Mouse (Mus musculus) liver, embryonic 16.5 days (tissue): ENCODE measurements around the gene Megf8. TPM values are rescaled to one million over a fixed set of nuclear protein-coding genes. Genes with fewer than 3 reads are reported as not detected.

Experiments used
- ATAC-seq: fragments of 200-750 bp; cut with Nextera tagmentation; 2 replicates; pipeline ENCODE4 v1.8.0; 2017; ENCODE audit warnings: low read depth, mild to moderate bottlenecking, moderate number of reproducible peaks, moderate library complexity
- H3K27ac ChIP-seq: fragments of 300-500 bp; sonication (generic); 2 replicates; pipeline ENCODE4 v1.5.1; 2014; ENCODE audit warnings: mild to moderate bottlenecking, low read length
- H3K27me3 ChIP-seq: fragments of 300-500 bp; sonication (generic); 2 replicates; pipeline ENCODE4 v1.6.1; 2014; ENCODE audit warnings: low read depth, low read length, mixed read lengths; ENCODE audit not compliant: control insufficient read depth, insufficient read depth
- H3K36me3 ChIP-seq: fragments of 300-500 bp; sonication (generic); 2 replicates; pipeline ENCODE4 v1.6.1; 2014; ENCODE audit warnings: mild to moderate bottlenecking; ENCODE audit not compliant: control insufficient read depth, insufficient read depth
- H3K4me1 ChIP-seq: fragments of 300-500 bp; sonication (generic); 2 replicates; pipeline ENCODE4 v1.6.1; 2014; ENCODE audit warnings: low read depth, low read length, mixed read lengths; ENCODE audit not compliant: control insufficient read depth
- H3K4me2 ChIP-seq: fragments of 300-500 bp; sonication (generic); 2 replicates; pipeline ENCODE4 v1.6.1; 2014; ENCODE audit warnings: low read depth, low read length, mixed read lengths
- H3K4me3 ChIP-seq: fragments of 300-500 bp; sonication (generic); 2 replicates; pipeline ENCODE4 v1.5.1; 2014; ENCODE audit warnings: low read depth, mild to moderate bottlenecking, low read length
- H3K9ac ChIP-seq: fragments of 300-500 bp; sonication (generic); 2 replicates; pipeline ENCODE4 v1.6.1; 2014; ENCODE audit warnings: low read depth, low read length
- H3K9me3 ChIP-seq: fragments of 300-500 bp; sonication (generic); replicated peaks from 2 replicates; pipeline ENCODE4 v1.6.1; 2016; ENCODE audit warnings: low read length; ENCODE audit not compliant: control insufficient read depth
- WGBS: fragments of 180-500 bp; shearing (Covaris S2); extraction: QIAGEN DNeasy Blood & Tissue Kit; methylation state at CpG from one replicate; pipeline ENCODE4 v1.1.7; 2014; ENCODE audit not compliant: insufficient replicate concordance; 5-methylcytosine and 5-hydroxymethylcytosine counted together
- polyA plus RNA-seq: library from polyadenylated mRNA; unstranded; fragments of >200 nt; fragmentation: Nextera tagmentation; extraction: Ambion mirVana; gene quantifications from 2 replicates; pipeline ENCODE4 v1.2.1, GENCODE M21; 2015

Megf8 gene
- polyA plus RNA-seq, 1 experiment from 2014 or later = 0.90 TPM

DNA sequence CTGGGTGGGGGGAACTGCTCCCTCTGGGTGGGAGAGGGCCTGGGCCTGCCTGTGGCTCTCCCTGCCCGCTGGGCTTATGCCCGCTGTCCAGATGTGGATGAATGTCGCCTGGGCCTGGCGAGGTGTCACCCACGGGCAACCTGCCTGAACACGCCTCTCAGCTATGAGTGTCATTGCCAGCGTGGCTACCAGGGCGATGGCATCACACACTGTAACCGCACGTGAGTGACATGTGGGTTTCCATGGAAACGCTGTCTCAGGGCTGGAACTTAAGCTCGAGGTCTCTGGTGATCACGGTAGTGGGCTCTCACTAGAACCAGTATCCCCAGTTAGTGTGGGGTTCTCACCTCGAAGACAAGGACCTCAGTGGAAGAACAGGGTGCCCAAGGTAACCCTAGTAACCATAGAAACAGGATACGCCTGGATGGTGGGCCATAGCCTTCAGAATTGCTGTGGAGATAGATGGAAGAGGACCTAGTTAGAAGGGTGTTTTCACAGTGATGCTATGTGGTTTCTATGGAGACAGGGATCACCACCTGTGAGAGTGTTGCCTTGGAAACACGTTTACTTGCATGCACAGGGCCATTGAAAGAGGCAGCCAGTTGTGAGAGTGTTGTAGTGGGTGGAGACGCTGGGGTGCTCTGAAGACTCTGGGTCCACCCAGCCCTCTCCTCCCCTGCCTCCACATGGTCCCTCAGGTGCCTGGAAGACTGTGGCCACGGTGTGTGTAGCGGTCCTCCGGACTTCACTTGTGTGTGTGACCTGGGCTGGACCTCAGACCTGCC lies 24.2 kb downstream of the Megf8 start:
- Histone ChIP-seq H3K36me3 (no peaks in the 10 kb centered on the region), H3K27me3 (no peaks in the 10 kb centered on the region), H3K9ac (no peak overlapping the region), H3K4me2 (no peak overlapping the region), H3K27ac (no peak overlapping the region), H3K9me3 (no peaks in the 10 kb centered on the region), H3K4me1 (no peaks in the 10 kb centered on the region), H3K4me3 (no peak overlapping the region)
- 65% methylated on average over 20 of the region's 20 CpGs for WGBS
- ATAC-seq = no peak

GRCm38 (mm10) chr7:25348861-25349260 lies 31.9 kb downstream of the Megf8 start:
- Histone ChIP-seq H3K9me3 (no peaks in the 10 kb centered on the region), H3K36me3 (no peaks in the 10 kb centered on the region), H3K4me3 (no peak overlapping the region), H3K27ac (no peak overlapping the region), H3K9ac (no peak overlapping the region), H3K4me1 (no peaks in the 10 kb centered on the region), H3K4me2 (no peak overlapping the region), H3K27me3 (no peaks in the 10 kb centered on the region)
- 64% methylated on average over 8 of the region's 8 CpGs for WGBS
- ATAC-seq = no peak

GRCm38 (mm10) chr7:25358721-25359206 lies 41.8 kb downstream of the Megf8 start:
- H3K4me1 ChIP-seq = no peaks in the 10 kb centered on the region
- ATAC-seq = no peak
- H3K4me3 ChIP-seq = no peak overlapping the region

GRCm38 (mm10) chr7:25363151-25363550 lies 46.2 kb downstream of the Megf8 start:
- ATAC-seq = 0 out of 2 replicates have a peak, but pooled peaks have one; percentile 11
- Histone ChIP-seq H3K4me2 (no peak overlapping the region), H3K27me3 (peaks cover 30% of the 10 kb centered on the region), H3K9me3 (no peaks in the 10 kb centered on the region), H3K4me3 (no peak overlapping the region), H3K36me3 (no peaks in the 10 kb centered on the region), H3K9ac (no peak overlapping the region), H3K4me1 (no peaks in the 10 kb centered on the region), H3K27ac (no peak overlapping the region)
- 77% methylated on average over 19 of the region's 19 CpGs for WGBS

More at GRCm38 (mm10) chr7:25358721-25359206, 41.8 kb downstream of the Megf8 start:
- no peaks in the 10 kb centered on the region for H3K36me3 ChIP-seq
- no peak overlapping the region for H3K27ac ChIP-seq
- H3K9me3 ChIP-seq = no peaks in the 10 kb centered on the region
- no peak overlapping the region for H3K9ac ChIP-seq
- H3K4me2 ChIP-seq = no peak overlapping the region
- no peaks in the 10 kb centered on the region for H3K27me3 ChIP-seq
- WGBS = 73% methylated on average over 19 of the region's 19 CpGs

GRCm38 (mm10) chr7:25363632-25364031 lies 46.7 kb downstream of the Megf8 start:
- H3K4me3 ChIP-seq = no peak overlapping the region
- no peaks in the 10 kb centered on the region for H3K36me3 ChIP-seq
- H3K9ac ChIP-seq = no peak overlapping the region
- H3K27ac ChIP-seq = no peak overlapping the region
- 83% methylated on average over 17 of the region's 17 CpGs for WGBS
- H3K9me3 ChIP-seq = no peaks in the 10 kb centered on the region
- H3K4me2 ChIP-seq = no peak overlapping the region
- H3K4me1 ChIP-seq = no peaks in the 10 kb centered on the region
- no peak for ATAC-seq
- peaks cover 35% of the 10 kb centered on the region for H3K27me3 ChIP-seq

DNA sequence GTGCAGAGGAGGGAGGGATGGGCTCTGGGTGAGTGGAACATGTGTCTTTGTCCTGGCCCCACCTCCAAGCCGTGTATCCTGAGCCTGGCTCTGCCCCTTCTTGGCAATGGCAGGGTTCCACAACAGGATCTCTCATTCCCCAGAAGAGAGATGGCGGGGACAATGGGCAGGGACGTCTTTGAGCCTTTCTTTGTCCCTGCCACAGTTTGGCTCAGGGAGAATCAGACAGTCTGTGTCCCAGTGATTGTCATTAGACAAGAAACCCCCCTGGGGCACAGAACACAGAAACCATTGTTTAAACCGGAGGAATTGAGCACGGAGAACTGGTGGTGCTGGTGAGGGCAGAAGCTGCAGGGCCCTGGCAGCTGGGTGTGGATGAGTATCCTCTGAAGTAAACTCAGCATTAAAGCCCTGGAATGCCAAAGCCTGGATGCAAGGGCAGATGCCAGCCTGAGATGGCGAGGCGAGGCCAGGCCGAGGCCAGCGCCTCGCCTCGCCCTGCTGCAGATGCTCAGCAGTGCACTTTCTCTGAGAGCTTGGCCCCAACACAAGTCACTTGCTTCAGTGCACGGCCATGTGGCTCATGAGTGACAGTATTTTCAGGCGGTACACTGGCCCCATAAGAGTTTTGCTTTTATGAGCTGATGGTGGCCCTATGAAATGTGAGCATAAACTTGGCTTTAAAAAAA lies 49.1 kb downstream of the Megf8 start:
- Histone ChIP-seq H3K27ac (no peak overlapping the region), H3K9me3 (no peaks in the 10 kb centered on the region), H3K27me3 (peaks cover 46% of the 10 kb centered on the region), H3K4me3 (no peak overlapping the region), H3K36me3 (no peaks in the 10 kb centered on the region), H3K4me2 (no peak overlapping the region), H3K9ac (no peak overlapping the region), H3K4me1 (no peaks in the 10 kb centered on the region)
- ATAC-seq = no peak
- WGBS = 51% methylated on average over 13 of the region's 13 CpGs

- H3K9ac ChIP-seq = no peak overlapping the region
- no peaks in the 10 kb centered on the region for H3K36me3 ChIP-seq
- H3K4me2 ChIP-seq = no peak overlapping the region
- H3K9me3 ChIP-seq = no peaks in the 10 kb centered on the region
- no peak overlapping the region for H3K4me3 ChIP-seq
- no peak for ATAC-seq
- H3K27me3 ChIP-seq = peaks cover 46% of the 10 kb centered on the region
- WGBS = 3% methylated on average over 33 of the region's 33 CpGs
- no peak overlapping the region for H3K27ac ChIP-seq
- H3K4me1 ChIP-seq = no peaks in the 10 kb centered on the region
Observed at GRCm38 (mm10) chr7:25367632-25368293, 50.8 kb downstream of the Megf8 start.

DNA sequence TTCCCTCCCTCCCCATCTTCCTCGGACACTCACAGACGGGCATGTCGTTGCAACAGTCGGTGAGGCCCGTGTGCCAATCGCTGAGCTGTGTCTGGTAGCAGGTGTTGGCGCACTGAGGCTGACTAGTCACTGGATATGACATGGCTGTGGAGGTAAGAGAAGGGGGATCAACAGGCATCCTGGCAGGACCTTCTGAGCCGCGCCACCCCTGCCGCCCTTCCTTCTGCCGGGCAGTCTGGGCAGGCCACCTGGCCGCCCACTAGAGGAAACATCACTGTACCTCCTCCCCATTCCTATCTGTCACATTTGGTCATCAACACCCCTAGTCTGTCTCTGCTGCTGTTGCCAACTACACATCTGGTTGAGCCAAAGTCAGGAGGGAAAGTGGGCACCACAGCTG lies 51.4 kb downstream of the Megf8 start:
- Histone ChIP-seq H3K9ac (no peak overlapping the region), H3K4me2 (no peak overlapping the region), H3K4me3 (no peak overlapping the region), H3K9me3 (no peaks in the 10 kb centered on the region), H3K27me3 (peaks cover 46% of the 10 kb centered on the region), H3K4me1 (no peaks in the 10 kb centered on the region), H3K36me3 (no peaks in the 10 kb centered on the region), H3K27ac (no peak overlapping the region)
- ATAC-seq = no peak
- WGBS = 24% methylated on average over 12 of the region's 12 CpGs
